Mouse (Mus musculus) midbrain, embryonic 11.5 days (tissue): ENCODE measurements at regions not wholly inside any gene's neighbourhood (a gene's known extent, or its start where the extent isn't known, plus 50 kb on each side); places are given as distances from the start of the nearest gene placed in this dataset.
A peak's percentile ranks its signal among the peaks of the same experiment; 100 is the strongest.
"Not testable (repeated sequence)": the region's sequence is repeated elsewhere in the genome, so short reads cannot be mapped to it uniquely, and the experiment has no call there.

ENCODE experiments used
- ATAC-seq: fragments of 200-750 bp; cut with Nextera tagmentation; 2 replicates; pipeline ENCODE4 v1.8.0; 2017; ENCODE audit warnings: moderate TSS enrichment, moderate library complexity; ENCODE audit not compliant: low FRiP score
- DNase-seq: peaks from one replicate; pipeline ENCODE4 v3.0.0; 2015; ENCODE audit warnings: low spot score; ENCODE audit errors: missing footprints
- H3K27ac ChIP-seq: fragments of 300-500 bp; sonication (generic); 2 replicates; pipeline ENCODE4 v1.5.1; 2014; ENCODE audit warnings: low read depth, low read length
- H3K27me3 ChIP-seq: fragments of 300-500 bp; sonication (generic); 2 replicates; pipeline ENCODE4 v1.6.1; 2014; ENCODE audit warnings: mild to moderate bottlenecking, low read length, moderate library complexity, mixed read lengths; ENCODE audit not compliant: control insufficient read depth, insufficient read depth
- H3K36me3 ChIP-seq: fragments of 300-500 bp; sonication (generic); 2 replicates; pipeline ENCODE4 v1.6.1; 2014; ENCODE audit warnings: mild to moderate bottlenecking, low read length, moderate library complexity, mixed read lengths; ENCODE audit not compliant: control insufficient read depth, insufficient read depth
- H3K4me1 ChIP-seq: fragments of 300-500 bp; sonication (generic); 2 replicates; pipeline ENCODE4 v1.6.1; 2014; ENCODE audit warnings: low read length; ENCODE audit not compliant: control insufficient read depth, insufficient read depth
- H3K4me2 ChIP-seq: fragments of 300-500 bp; sonication (generic); 2 replicates; pipeline ENCODE4 v1.6.1; 2014; ENCODE audit warnings: mild to moderate bottlenecking, moderate library complexity
- H3K4me3 ChIP-seq: fragments of 300-500 bp; sonication (generic); 2 replicates; pipeline ENCODE4 v1.5.1; 2014; ENCODE audit warnings: low read depth, low read length
- H3K9ac ChIP-seq: fragments of 300-500 bp; sonication (generic); 2 replicates; pipeline ENCODE4 v1.6.1; 2014; ENCODE audit warnings: low read length
- H3K9me3 ChIP-seq: fragments of 300-500 bp; sonication (generic); 2 replicates; pipeline ENCODE4 v1.6.1; 2016; ENCODE audit warnings: low read length; ENCODE audit not compliant: control insufficient read depth
- WGBS: fragments of 180-500 bp; shearing (Covaris S2); extraction: QIAGEN DNeasy Blood & Tissue Kit; methylation state at CpG from one replicate; pipeline ENCODE4 v1.1.7; 2014; 5-methylcytosine and 5-hydroxymethylcytosine counted together

DNA sequence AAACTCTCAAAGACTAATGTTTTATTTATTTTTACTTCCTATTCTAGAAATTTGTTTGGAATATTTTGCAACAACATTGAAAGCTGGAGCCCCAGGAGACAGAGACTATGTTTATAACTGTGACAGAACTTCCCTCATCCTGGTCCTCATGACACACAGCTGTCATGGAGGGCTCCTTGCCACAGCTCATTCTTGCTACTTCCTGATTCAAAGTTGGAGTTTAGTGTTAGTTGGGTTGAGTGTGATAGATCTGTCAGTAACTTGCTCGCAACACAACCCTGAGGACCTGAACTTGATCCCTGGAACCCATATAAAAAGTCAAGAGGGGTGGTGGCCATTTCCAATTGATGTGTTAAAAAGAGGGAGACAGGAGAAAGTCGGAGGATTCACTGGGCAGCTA is 328.3 kb upstream of the Nox3 start:
- Histone ChIP-seq H3K36me3 (no peaks in the 10 kb centered on the region), H3K4me1 (no peaks in the 10 kb centered on the region), H3K4me2 (no peak overlapping the region), H3K27ac (no peak overlapping the region), H3K9ac (no peak overlapping the region), H3K27me3 (no peaks in the 10 kb centered on the region), H3K9me3 (no peaks in the 10 kb centered on the region), H3K4me3 (no peak overlapping the region)
- ATAC-seq: no peak
- no peak for DNase-seq
- WGBS: 84% methylated on average over 2 of the region's 2 CpGs

DNA sequence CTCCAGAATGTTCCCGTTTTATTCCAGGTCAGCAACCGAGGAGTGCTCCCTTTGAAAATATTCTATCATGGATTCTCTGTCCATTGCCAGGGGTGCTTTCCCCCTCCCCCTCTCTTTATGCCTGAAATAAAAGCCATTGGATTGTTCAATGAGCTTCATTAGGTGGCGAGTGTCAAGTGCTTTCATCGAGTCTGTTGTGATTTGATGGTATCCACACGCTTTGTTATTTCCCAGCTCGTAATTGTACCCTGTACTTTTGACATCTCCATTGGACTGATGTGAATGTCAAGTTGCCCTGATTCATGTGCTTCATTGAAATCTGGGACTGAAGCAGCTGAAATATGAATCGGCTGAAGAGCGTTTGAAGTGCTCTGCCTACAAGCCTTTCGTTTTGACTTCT is 333.1 kb upstream of the Nox3 start:
- Histone ChIP-seq H3K9me3 (no peaks in the 10 kb centered on the region), H3K27ac (no peak overlapping the region), H3K4me1 (no peaks in the 10 kb centered on the region), H3K36me3 (no peaks in the 10 kb centered on the region), H3K9ac (no peak overlapping the region), H3K27me3 (no peaks in the 10 kb centered on the region), H3K4me2 (no peak overlapping the region), H3K4me3 (no peak overlapping the region)
- ATAC-seq (no peak), DNase-seq (no peak)
- WGBS: 79% methylated on average over 9 of the region's 9 CpGs

DNA sequence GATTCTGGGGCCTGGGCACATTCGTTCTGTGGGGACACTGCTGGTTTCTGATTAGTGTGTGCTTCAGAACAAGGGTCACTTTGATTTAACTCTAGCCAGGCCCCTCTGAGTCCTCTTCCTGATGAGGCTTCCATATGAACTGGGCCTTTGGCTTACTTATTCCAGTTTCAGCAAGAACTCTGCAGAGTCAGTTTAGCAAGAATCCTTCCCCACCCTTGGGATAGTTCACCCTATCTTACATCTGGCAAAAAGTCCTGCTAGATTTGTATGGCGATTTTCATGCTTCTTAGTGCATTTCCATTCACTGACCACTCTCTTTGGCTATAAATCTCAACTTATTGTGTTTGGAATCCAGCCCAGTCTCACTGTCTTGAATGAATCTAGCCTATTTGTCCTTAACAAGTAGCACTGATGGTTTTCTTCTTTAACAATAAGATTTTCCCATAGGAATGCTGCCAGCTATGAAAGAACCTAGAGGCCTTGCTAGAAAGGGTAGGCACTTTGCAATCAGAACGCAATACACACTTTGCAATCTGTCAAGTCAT is 338.8 kb upstream of the Nox3 start:
- DNase-seq (no peak), ATAC-seq (no peak)
- H3K9me3 ChIP-seq: no peaks in the 10 kb centered on the region
- H3K9ac ChIP-seq: no peak overlapping the region
- H3K4me2 ChIP-seq: no peak overlapping the region
- H3K36me3 ChIP-seq: no peaks in the 10 kb centered on the region
- H3K4me3 ChIP-seq: no peak overlapping the region
- H3K4me1 ChIP-seq: no peaks in the 10 kb centered on the region
- H3K27ac ChIP-seq: no peak overlapping the region
- 82% methylated on average over 3 of the region's 3 CpGs for WGBS
- no peaks in the 10 kb centered on the region for H3K27me3 ChIP-seq

DNA sequence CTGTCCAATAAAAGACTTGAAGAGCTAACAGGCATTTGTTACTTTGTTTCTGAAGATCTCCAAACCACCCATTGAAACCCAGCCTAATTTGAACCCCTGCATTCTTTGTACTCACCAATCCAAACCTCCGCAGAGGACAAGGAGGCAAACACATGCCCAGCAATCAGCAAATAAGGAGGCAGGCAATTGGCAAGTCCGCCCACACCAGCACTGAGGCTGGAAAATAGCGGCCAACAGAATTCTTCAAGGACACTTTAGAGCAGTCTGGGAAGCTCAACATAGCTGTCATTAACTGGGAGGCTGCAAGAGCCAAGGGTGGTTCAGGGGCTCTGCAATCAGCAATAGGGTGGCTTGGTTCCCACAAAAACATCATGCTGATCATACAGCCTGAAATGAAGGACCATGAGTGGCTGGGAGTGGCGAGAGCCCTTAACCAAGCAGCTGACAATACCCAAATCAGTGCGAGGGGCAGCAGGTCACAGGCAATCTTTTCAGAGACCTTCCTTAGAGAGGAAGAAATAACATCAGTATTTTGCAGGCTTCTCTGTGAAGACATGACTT is 344.1 kb upstream of the Nox3 start:
- H3K4me3 ChIP-seq: no peak overlapping the region

DNA sequence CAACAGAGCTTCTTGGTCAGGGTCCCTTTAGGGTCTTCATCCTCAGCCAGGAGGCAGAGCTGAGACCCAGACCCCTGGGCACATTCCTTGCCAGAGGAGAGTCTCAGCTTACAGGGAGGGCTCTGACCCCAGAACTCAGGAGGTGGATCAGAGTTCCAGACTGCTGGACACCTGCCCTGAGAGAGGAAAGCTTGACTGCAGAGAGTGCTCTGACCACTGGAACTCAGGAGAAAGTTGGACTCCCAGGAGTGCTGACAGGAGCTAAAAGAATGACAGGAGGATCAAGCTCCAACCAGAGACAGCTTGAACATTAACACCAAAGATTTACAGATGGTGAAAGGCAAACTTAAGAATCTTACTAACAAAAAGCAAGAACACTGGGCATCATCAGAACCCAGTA is 364.1 kb upstream of the Nox3 start:
- H3K4me1 ChIP-seq, H3K9ac ChIP-seq, ATAC-seq, H3K9me3 ChIP-seq, H3K27me3 ChIP-seq, DNase-seq, H3K27ac ChIP-seq, H3K36me3 ChIP-seq, H3K4me3 ChIP-seq, H3K4me2 ChIP-seq: not testable (repeated sequence)

More for the DNA sequence above, 344.1 kb upstream of the Nox3 start:
- H3K4me2 ChIP-seq: no peak overlapping the region
- WGBS: 25% methylated on average over 5 of the region's 5 CpGs
- no peaks in the 10 kb centered on the region; the same call in 1 of the 2 replicates for H3K4me1 ChIP-seq
- H3K36me3 ChIP-seq: no peaks in the 10 kb centered on the region
- H3K9me3 ChIP-seq: no peaks in the 10 kb centered on the region
- 0 out of 2 replicates have a peak overlapping the region, but pooled peaks have one; percentile 25 for H3K27ac ChIP-seq
- peak; percentile 75; the same call in 1 of the 2 replicates for ATAC-seq
- H3K9ac ChIP-seq: no peak overlapping the region
- DNase-seq: peak; percentile 91
- H3K27me3 ChIP-seq: no peaks in the 10 kb centered on the region

DNA sequence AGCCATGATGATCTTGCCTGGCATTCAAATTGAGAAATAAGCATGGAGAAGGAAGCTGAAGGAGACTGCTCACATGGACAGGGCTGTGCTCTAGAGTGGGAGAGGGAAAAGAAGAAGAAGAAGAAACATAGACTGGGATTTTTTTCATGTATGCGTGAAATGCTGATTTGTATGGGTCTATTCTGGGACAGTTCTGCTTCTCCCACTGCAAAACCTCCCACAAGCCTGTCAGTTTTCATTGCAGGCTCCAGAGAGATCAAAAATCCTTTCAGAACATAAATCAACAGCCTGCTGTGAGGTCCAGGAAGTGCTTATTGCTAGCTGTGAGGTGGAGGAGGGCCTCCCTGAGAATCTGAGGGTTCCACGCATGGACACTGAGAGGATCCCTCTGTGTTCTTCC is 377.3 kb upstream of the Nox3 start:
- H3K4me2 ChIP-seq: no peak overlapping the region
- H3K4me1 ChIP-seq: no peaks in the 10 kb centered on the region
- H3K9ac ChIP-seq: no peak overlapping the region
- no peaks in the 10 kb centered on the region for H3K36me3 ChIP-seq
- WGBS: 56% methylated on average over 2 of the region's 2 CpGs
- no peaks in the 10 kb centered on the region for H3K27me3 ChIP-seq
- DNase-seq (peak; percentile 86), ATAC-seq (no peak)
- no peak overlapping the region for H3K27ac ChIP-seq
- no peaks in the 10 kb centered on the region for H3K9me3 ChIP-seq
- H3K4me3 ChIP-seq: no peak overlapping the region

DNA sequence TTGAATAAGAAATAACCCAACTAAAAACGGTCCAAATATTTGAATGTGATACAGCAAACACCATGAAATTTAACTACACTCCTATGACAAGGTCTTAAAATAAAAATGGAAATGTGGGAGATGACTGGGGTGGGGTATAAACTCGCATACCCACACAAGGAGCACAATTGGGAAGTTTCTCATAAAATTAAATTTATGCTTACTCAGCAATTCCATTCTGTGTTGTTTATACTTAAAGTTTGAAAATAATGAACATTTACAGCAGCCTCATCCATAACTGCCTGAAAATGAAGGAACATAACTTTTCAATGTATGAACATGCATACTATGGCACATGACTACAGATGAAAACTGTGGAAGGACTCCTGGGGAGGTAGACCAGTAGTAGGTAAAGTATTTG is 384.5 kb upstream of the Nox3 start:
- no peaks in the 10 kb centered on the region for H3K9me3 ChIP-seq
- no peak overlapping the region for H3K4me2 ChIP-seq
- ATAC-seq (no peak), DNase-seq (no peak)
- no peaks in the 10 kb centered on the region for H3K4me1 ChIP-seq
- no peaks in the 10 kb centered on the region for H3K36me3 ChIP-seq
- no peaks in the 10 kb centered on the region for H3K27me3 ChIP-seq
- H3K27ac ChIP-seq: no peak overlapping the region
- no peak overlapping the region for H3K9ac ChIP-seq
- no peak overlapping the region for H3K4me3 ChIP-seq
- WGBS: 72% methylated on average over 2 of the region's 2 CpGs

DNA sequence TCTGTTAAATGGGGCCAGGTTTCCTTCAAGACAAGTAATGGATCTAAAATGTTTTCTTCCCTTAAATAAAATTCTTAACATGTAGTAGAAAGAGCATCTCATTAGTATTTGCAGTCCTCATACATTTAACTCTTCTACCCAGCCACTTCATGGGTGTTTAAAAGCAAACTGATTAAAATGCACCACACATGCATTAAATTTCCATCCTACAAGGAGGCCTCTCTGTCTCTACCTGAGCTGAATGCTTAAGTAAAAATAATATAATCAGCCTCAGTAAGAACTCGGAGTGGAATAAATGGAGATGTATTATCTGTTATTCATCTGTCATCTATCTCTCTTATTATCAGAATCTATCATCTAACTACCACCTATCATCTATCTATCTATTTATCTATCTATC is 398.6 kb upstream of the Nox3 start:
- H3K36me3 ChIP-seq: no peaks in the 10 kb centered on the region
- H3K4me3 ChIP-seq: no peak overlapping the region
- no peaks in the 10 kb centered on the region for H3K9me3 ChIP-seq
- ATAC-seq: no peak
- 89% methylated on average over 1 of the region's 1 CpGs for WGBS
- no peaks in the 10 kb centered on the region for H3K27me3 ChIP-seq
- H3K4me2 ChIP-seq: no peak overlapping the region
- H3K4me1 ChIP-seq: no peaks in the 10 kb centered on the region
- no peak overlapping the region for H3K9ac ChIP-seq
- DNase-seq: no peak
- H3K27ac ChIP-seq: no peak overlapping the region

DNA sequence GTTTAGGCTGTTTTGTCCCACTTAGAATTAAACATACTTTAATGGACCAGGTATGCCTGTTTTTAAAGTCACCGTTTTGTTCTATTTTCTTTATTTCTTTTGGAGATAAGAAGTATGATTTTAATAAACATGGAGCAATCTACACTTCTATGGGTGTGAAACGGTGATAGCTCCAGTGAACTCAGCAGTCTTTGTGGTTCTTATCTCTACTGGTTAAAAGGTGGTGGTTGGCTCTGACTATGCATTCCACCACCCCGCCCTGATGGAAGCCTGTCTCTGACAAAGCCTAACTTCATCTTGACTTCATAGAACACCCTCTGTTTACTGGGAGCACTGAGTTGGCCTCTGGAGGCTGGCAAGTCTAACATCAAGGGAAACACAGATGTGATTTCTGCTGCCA is 407.3 kb upstream of the Nox3 start:
- no peaks in the 10 kb centered on the region for H3K4me1 ChIP-seq
- H3K27ac ChIP-seq: no peak overlapping the region
- H3K4me2 ChIP-seq: no peak overlapping the region
- no peaks in the 10 kb centered on the region for H3K9me3 ChIP-seq
- no peak for ATAC-seq
- no peaks in the 10 kb centered on the region for H3K27me3 ChIP-seq
- no peaks in the 10 kb centered on the region for H3K36me3 ChIP-seq
- 90% methylated on average over 3 of the region's 3 CpGs for WGBS
- no peak overlapping the region for H3K9ac ChIP-seq
- DNase-seq: no peak
- no peak overlapping the region for H3K4me3 ChIP-seq
